Mouse (Mus musculus) megakaryocyte, embryonic 14.5 days (primary cell): ENCODE measurements around the gene Lfng.

Experiments
- FLI1 ChIP-seq: IDR thresholded peaks from 2 replicates; pipeline ENCODE4 v1.6.1; 2012; ENCODE audit warnings: low read length, inconsistent platforms, mixed read lengths
- GATA1 ChIP-seq: IDR thresholded peaks from 3 replicates; pipeline ENCODE4 v1.6.1; 2012; ENCODE audit warnings: mixed read lengths, low read length, inconsistent platforms, borderline replicate concordance

GRCm38 (mm10) chr5:140599939-140600338 is 7.2 kb upstream of the Lfng start:
- TF ChIP-seq GATA1 (no peak), FLI1 (no peak)
